Mouse (Mus musculus) embryo, embryonic 9.5 days (tissue): ENCODE measurements around the gene Ptrh1.
A peak's percentile ranks its signal among the peaks of the same experiment; 100 is the strongest.

Experiments used
- DNase-seq: peaks from one replicate; pipeline ENCODE4 v3.0.0-alpha.2; 2017; ENCODE audit errors: extremely low spot score

Gene Ptrh1

DNA sequence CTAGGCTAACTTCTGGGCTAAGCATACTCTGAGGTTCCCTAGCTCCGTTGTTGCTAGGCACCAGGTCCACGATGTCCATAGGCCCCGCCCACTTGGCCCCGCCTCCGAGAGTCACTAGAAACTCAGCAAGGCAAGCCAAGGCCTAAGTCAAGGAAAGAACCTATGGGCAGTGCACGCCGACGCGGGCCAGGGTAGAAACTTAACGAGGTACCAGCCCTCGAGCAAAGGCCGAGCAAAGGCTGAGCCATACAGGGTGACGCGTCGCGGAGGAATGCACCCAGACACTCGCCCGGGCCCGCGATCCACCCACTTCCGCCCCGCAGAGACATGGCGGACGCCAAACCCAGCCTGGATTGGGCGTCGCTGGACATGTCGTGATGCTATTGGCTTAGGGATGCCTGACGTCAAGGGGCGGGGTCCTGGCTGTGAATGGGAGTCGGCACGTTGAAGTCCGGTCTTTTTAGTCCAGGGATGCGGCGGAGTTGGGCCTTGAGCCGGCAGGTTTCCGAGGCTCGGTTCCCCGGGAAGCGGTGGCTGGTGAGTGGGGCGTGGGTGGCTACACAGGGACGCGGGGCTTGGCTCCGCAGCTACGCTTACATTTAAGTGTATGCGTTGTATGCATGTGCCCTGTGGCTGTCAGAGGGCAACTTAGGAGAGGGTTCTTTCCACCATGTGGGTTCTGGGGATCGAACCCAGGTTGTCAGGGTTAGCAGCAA, at the start of gene Ptrh1, which contains the start of gene Ttc16:
TSS of gene Ptrh1 (plus strand) at position 428 of the 716 bp plus-strand sequence.
TSS of gene Ttc16 (minus strand) at position 275 of the 716 bp plus-strand sequence.
- peak; percentile 98 for DNase-seq

DNA sequence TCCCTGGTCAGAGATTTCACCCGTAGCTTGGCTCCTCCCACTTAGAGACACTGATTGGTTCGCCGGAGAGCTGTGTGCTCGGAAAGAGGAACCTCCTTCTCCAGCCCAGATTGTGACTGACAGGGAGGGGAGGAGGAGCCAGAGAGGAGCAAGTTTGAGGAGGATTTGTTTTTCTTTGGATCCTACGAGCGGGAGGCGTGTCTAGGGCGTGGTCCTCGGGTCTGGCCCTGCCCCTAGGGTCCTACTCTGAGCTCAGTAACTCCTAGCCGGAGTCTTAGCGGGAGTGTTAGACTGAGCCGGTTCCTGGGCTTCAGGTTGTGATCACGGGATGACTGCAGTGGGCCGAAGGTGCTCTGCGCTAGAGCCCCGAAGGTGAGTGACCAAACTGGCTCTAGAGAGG, 48.2 kb upstream of the Ptrh1 start:
- peak; percentile 95 for DNase-seq

GRCm38 (mm10) chr2:32728463-32728862, 47.1 kb upstream of the Ptrh1 start:
- DNase-seq: no peak

- DNase-seq: no peak
Observed at GRCm38 (mm10) chr2:32729547-32729946, 46.0 kb upstream of the Ptrh1 start.

- peak; percentile 68 for DNase-seq
Observed at GRCm38 (mm10) chr2:32730854-32731253, 44.7 kb upstream of the Ptrh1 start.

GRCm38 (mm10) chr2:32731911-32732310, 43.7 kb upstream of the Ptrh1 start:
- DNase-seq: no peak

DNA sequence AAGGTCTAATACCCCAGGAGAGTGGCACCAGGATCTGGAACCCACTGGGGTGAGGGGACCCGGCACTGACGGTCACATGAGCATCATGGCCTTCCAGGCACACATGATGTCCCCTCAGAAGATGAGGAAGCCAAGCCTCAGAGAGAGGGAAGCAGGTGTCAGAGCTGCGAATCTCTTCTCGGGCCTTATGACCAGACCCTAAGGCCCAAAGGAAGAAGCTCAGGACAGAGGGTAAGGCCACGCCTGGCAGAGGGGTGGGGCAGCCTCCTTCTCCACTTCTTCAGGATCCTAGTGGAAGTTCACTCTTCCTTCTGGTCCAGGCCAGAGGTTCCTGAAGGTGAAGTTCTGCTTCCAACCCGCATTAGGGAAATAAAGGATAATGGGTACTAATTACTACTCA, 42.9 kb upstream of the Ptrh1 start:
- DNase-seq: no peak

GRCm38 (mm10) chr2:32734480-32734879, 41.1 kb upstream of the Ptrh1 start:
- DNase-seq: no peak

DNA sequence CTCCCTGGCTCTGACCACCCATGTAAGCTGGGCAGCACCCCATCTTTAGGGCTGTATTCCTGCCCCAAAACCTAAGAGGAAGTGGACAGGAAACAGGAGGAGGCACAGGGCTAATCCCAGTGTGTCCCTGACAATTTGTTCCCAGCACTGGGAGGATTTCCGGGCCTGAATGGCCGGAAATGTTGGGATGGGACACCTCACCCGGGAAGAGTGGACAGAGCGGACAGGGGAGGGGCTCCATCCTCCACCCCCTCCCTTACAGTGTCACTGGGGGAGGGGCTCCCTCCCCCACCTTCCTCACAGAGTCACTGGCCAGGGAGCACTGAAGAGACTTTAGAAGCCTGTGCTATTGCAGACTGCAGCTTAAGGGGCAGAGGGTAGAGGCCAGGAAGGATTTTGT, 40.7 kb upstream of the Ptrh1 start:
- DNase-seq: no peak

DNA sequence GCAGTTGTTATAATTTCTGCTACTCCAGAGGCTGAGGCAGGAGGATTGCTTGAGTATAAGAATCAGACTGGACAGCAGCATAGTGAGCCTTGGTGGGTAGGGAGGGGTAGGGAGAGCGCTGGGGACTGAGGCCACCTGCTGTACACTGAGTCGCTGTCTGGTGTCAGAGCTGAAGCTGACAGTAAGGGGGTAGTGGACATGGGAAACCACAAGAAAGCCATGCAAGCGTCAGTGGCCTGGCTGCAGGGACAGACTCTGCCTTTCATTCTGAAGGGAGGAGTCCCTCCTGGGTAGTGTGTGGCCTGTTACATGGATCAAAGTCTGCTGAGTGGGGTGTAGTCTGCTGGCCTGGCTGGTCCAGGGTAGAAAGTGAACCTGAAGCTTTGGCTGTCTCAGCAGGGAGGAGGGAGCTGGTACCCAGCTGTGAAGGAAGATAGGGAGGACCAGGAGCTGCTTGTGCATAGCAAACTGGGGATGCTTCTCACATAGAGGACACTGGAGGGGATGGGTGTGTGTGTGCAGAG, 39.2 kb upstream of the Ptrh1 start:
- DNase-seq: no peak

DNA sequence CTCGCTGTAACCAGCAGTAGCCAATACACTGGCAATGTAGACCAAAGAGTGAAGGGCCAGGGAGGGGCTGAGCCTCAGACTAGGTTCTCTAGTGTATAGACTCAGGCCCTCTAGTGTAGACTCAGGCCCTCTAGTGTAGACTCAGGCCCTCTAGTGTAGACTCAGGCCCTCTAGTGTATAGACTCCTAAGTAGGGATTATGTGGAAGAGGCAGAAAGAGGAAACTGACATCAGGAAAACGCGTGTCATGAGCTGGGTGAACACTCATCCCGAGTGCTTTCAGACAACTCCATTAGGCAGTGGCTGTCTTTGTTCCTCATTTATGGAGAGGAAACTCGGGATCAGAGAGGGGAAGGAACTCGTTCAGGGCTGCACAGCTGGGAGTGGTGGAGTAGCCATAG, 38.6 kb upstream of the Ptrh1 start:
- DNase-seq: no peak

DNA sequence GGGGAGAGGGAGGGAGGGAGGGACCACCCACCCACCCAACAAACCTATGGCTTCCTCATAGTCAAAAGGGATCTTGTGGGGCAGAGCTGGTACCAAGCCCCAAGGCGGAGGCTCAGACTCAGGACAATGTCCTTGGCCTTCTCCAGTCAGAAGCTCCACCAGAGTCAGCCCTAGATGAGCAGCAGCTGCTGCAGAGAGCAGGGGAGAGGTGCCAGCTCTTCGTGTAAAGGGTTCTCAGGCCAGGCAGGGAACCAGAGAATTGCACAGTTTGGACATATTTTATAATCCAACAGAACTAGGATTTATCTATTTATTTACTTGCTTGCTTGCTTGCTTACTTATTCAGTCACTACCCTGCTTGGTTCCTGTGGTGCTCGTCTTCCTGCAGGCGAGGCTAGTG, 36.3 kb upstream of the Ptrh1 start:
- no peak for DNase-seq

GRCm38 (mm10) chr2:32740916-32741272, 34.7 kb upstream of the Ptrh1 start, which contains the start of gene 6330409D20Rik:
Gene 6330409D20Rik (minus strand): TSS chr2:32741016.
- no peak for DNase-seq

DNA sequence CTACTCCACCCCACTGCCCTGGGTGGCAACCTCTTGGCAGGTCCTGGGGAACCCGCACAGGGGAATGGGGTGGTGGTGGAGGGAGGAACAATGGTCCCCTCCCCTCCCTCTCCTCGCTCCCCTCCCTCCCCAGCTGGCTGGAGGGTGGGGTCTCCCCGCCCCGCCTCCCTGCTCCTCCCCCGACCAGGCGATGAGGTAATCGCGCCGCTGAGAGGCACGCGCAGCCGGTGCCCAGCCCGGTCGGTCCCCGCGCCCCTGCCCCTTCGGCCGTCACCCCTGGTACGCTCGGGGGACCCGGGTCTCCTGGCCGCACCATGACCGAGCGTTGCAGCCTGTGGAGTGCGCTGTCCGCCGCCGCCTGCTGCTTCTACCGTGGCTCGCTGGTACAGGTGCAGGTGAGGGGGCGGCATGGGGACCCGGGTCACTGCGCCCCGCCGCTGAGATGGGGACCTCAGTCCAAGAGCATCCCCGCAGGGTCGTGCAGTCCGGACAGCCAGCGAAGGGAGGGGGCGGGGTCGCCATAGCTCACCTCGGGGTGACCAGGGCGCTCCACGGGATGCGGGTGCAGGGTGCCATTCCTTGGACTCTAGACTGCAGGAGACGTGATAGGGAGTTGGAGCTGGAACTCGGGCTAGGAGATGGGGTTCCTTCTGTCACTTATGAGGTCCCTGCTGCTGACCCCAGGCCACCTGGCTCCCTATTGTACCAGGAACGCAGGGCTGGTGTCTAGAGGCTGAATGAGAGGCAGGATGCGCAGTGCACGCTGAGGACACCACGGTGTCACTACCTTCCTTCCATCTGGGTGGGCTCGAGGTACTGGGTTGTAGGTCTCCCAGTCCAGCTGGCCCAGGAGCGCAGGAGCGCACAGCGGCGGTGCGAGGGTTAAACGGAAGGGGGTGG, 34.1 kb upstream of the Ptrh1 start:
- peak; percentile 57 for DNase-seq

DNA sequence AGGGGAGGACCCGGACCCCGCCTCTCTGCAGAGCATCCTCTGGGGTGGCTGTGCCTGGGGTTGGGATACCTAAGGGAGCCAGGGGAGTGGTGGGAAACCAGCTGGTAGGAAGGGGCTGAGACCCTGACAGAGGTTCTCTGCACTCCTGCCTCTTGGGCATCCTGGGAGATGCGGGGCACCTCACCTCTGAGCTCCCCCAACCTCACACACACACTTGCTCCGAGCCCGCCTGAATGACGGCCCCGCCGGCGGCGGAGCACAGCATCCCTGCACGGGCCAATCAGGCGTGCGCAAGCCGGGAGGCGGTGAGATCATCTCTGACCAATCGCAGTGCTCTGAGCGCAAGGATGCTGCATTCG, 33.4 kb upstream of the Ptrh1 start:
- DNase-seq: peak; percentile 62

DNA sequence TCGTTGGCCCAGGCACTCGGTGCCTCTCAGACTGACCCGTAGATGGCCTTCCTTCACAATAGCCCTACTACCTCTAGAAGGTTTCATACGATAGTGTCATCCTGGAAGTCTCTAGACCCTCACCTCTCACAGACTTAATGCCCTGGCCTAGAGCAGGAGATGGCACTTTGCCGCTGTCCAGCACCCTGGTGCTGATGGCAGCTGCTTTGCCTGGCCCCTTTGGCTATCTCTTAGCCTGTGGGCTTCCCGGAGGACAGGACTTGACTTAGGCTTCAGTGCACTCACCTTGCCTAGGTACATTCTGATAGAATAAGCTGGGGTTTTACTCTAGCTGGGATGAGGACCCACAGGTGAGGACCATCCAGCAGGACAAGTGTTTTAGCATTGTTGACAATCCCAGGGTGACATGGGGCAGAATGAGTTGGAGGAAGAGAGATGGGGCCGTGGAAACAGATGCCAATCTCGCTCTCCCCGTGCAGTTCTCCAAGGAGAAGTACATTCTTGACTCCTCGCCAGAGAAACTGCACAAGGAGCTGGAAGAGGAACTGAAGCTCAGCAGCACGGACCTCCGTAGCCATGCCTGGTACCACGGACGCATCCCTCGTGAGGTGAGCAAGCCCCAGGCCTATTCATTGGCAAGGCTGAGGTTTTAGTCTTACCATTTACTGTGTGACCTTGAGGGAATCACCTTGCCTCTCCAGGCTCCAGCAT, 31.2 kb upstream of the Ptrh1 start:
- DNase-seq: no peak

DNA sequence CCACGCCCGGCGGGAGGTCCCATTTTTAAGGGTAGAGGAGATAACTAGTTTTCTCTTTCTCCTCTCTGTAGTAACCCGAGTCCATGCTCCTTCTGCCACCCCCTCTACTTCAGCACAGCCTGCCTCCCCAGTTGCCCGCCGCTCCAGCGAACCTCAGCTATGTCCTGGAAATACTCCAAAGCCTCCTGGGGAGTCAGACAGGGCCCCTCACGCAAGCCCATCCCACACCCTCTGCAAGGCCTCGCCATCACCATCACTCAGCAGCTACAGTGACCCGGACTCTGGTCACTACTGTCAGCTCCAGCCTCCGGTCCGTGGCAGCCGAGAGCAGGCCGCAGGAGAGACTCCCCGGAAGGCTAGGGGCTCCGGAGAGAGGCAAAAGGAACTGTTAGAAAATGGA, 26.5 kb upstream of the Ptrh1 start:
- DNase-seq: no peak

- DNase-seq: no peak
Observed at GRCm38 (mm10) chr2:32750199-32750598, 25.4 kb upstream of the Ptrh1 start.

DNA sequence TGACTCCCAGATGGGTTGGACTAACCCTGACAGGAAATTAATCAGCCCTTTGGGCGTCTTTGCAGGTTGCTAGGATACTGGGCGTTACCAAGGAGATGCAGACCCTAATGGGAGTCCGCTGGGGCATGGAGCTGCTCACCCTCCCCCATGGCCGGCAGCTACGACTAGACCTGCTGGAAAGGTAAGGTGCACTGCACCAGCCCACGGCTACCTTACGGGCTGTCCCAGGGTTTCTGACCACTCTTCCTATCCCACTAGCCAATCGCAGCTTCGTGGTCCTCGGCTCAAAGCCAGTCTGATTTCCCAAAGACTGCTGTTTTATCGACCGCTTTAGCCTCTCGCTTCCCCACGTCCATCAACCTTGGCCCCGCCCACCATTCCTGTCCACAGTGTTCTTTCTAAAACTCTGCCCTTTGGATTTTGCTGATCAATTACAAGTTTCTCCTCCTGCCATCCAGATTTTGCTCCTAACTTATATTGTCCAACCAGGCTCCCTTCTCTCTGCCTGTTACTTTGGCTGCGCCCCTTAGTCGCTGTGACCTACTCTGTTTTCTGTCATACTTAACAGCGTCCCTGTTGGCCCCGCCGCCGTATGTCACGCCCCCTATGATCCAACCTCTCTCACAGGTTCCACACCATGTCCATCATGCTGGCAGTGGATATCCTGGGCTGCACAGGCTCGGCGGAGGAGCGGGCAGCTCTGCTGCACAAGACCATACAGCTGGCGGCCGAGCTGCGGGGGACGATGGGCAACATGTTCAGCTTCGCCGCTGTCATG, 24.5 kb upstream of the Ptrh1 start:
- DNase-seq: peak; percentile 88

DNA sequence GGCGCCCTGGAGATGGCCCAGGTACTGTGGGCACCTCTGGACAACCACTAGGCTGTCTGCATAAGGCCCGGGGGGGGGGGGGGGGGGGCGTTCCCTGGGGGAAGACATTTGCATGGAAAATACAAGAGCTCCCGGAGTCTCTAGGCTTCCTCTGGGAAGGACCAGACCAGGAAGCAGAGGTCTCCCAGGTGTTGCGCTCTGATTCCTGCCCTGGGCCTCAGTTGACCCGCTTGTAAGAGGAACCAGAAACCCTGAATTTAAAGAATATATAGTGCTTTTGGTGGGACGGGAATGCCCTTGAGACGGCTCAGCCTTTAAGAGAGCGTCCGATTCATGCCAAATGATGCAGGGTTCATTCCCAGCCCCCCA, 23.9 kb upstream of the Ptrh1 start:
- no peak for DNase-seq

GRCm38 (mm10) chr2:32752181-32752580, 23.4 kb upstream of the Ptrh1 start:
- no peak for DNase-seq
